Mouse (Mus musculus): ENCODE measurements around the gene Tnni3k.

GRCm38 (mm10) chr3:154924936-154925335 lies 130.3 kb downstream of the Tnni3k start:
- TF ChIP-seq CTCF (IDR thresholded peaks at IDR 0.05; ENCODE audit: low read depth) (no peak), EP300 (IDR thresholded peaks at IDR 0.05; ENCODE audit: low read depth) (no peak)

Data from liver, embryonic 14.5 days (tissue).